Mouse (Mus musculus) hindbrain, embryonic 12.5 days (tissue): ENCODE results near the gene Ndufa13. TPM values are rescaled to one million over a fixed set of nuclear protein-coding genes. Genes with fewer than 3 reads are reported as not detected.

Experiments
- ATAC-seq: fragments of 200-750 bp; cut with Nextera tagmentation; 2 replicates; pipeline ENCODE4 v1.8.0; 2017; ENCODE audit warnings: moderate TSS enrichment; ENCODE audit not compliant: low FRiP score
- H3K27ac ChIP-seq: fragments of 300-500 bp; sonication (generic); 2 replicates; pipeline ENCODE4 v1.5.1; 2016; ENCODE audit warnings: mild to moderate bottlenecking
- H3K27me3 ChIP-seq: fragments of 300-500 bp; sonication (generic); 2 replicates; pipeline ENCODE4 v1.6.1; 2016; ENCODE audit warnings: mild to moderate bottlenecking
- H3K36me3 ChIP-seq: fragments of 300-500 bp; sonication (generic); 2 replicates; pipeline ENCODE4 v1.6.1; 2016; ENCODE audit warnings: mild to moderate bottlenecking
- H3K4me1 ChIP-seq: fragments of 300-500 bp; sonication (generic); 2 replicates; pipeline ENCODE4 v1.6.1; 2016
- H3K4me2 ChIP-seq: fragments of 300-500 bp; sonication (generic); replicated peaks from 2 replicates; pipeline ENCODE4 v1.6.1; 2016; ENCODE audit warnings: mild to moderate bottlenecking
- H3K4me3 ChIP-seq: fragments of 300-500 bp; sonication (generic); 2 replicates; pipeline ENCODE4 v1.5.1; 2016; ENCODE audit warnings: mild to moderate bottlenecking
- H3K9ac ChIP-seq: fragments of 300-500 bp; sonication (generic); 2 replicates; pipeline ENCODE4 v1.6.1; 2016; ENCODE audit warnings: mild to moderate bottlenecking, moderate library complexity
- H3K9me3 ChIP-seq: fragments of 300-500 bp; sonication (generic); replicated peaks from 2 replicates; pipeline ENCODE4 v1.6.1; 2016; ENCODE audit warnings: mild to moderate bottlenecking
- WGBS: fragments of 180-500 bp; shearing (Covaris S2); methylation state at CpG from one replicate; pipeline ENCODE4 v1.1.7; 2016; 5-methylcytosine and 5-hydroxymethylcytosine counted together
- polyA plus RNA-seq: library from polyadenylated mRNA; unstranded; fragments of >200 nt; fragmentation: Nextera tagmentation; extraction: Ambion mirVana; gene quantifications from 2 replicates; pipeline ENCODE4 v1.2.1, GENCODE M21; 2016

Ndufa13 gene
- polyA plus RNA-seq, 1 experiment from 2014 or later = 167 TPM

GRCm38 (mm10) chr8:69874654-69875053 is 27.7 kb downstream of the Ndufa13 start:
- Histone ChIP-seq H3K4me1 (no peaks in the 10 kb centered on the region), H3K9ac (no peak overlapping the region), H3K27me3 (peaks cover 33% of the 10 kb centered on the region), H3K27ac (no peak overlapping the region), H3K4me3 (no peak overlapping the region), H3K9me3 (no peaks in the 10 kb centered on the region), H3K4me2 (no peak overlapping the region), H3K36me3 (peaks cover 15% of the 10 kb centered on the region)
- 76% methylated on average over 13 of the region's 13 CpGs for WGBS
- ATAC-seq = no peak

- no peak overlapping the region for H3K4me2 ChIP-seq
- 12% methylated on average over 9 of the region's 9 CpGs for whole genome bisulfite sequencing
- H3K9ac ChIP-seq = no peak overlapping the region
- H3K4me1 ChIP-seq = no peaks in the 10 kb centered on the region
- no peak overlapping the region for H3K27ac ChIP-seq
- no peak overlapping the region for H3K4me3 ChIP-seq
- ATAC-seq = no peak
- no peaks in the 10 kb centered on the region for H3K9me3 ChIP-seq
- H3K27me3 ChIP-seq = peaks cover 28% of the 10 kb centered on the region
- H3K36me3 ChIP-seq = peaks cover 15% of the 10 kb centered on the region
Measured at GRCm38 (mm10) chr8:69874155-69874554, 28.2 kb downstream of the Ndufa13 start.

- Histone ChIP-seq H3K9ac (no peak overlapping the region), H3K9me3 (no peaks in the 10 kb centered on the region), H3K4me2 (no peak overlapping the region), H3K4me1 (no peaks in the 10 kb centered on the region), H3K36me3 (peaks cover 20% of the 10 kb centered on the region), H3K27me3 (0 out of 2 replicates have a peak, but pooled peaks cover 4% of the 10 kb centered on the region), H3K27ac (no peak overlapping the region), H3K4me3 (no peak overlapping the region)
- WGBS = 82% methylated on average over 6 of the region's 6 CpGs
- ATAC-seq = no peak
Measured at GRCm38 (mm10) chr8:69870907-69871306, 31.5 kb downstream of the Ndufa13 start.

GRCm38 (mm10) chr8:69870003-69870765 is 32.2 kb downstream of the Ndufa13 start:
- no peak for ATAC-seq
- Histone ChIP-seq H3K4me1 (no peaks in the 10 kb centered on the region), H3K27ac (no peak overlapping the region), H3K9ac (no peak overlapping the region), H3K4me3 (no peak overlapping the region), H3K27me3 (no peaks in the 10 kb centered on the region), H3K4me2 (no peak overlapping the region), H3K36me3 (peaks cover 25% of the 10 kb centered on the region), H3K9me3 (no peaks in the 10 kb centered on the region)
- 85% methylated on average over 11 of the region's 11 CpGs for WGBS

GRCm38 (mm10) chr8:69867696-69868326 is 34.5 kb downstream of the Ndufa13 start:
- no peaks in the 10 kb centered on the region for H3K9me3 ChIP-seq
- H3K4me1 ChIP-seq = no peaks in the 10 kb centered on the region
- no peak overlapping the region for H3K4me2 ChIP-seq
- H3K27ac ChIP-seq = no peak overlapping the region
- H3K4me3 ChIP-seq = no peak overlapping the region
- peaks cover 35% of the 10 kb centered on the region for H3K36me3 ChIP-seq
- H3K27me3 ChIP-seq = no peaks in the 10 kb centered on the region
- ATAC-seq = no peak
- H3K9ac ChIP-seq = no peak overlapping the region
- WGBS = 67% methylated on average over 5 of the region's 5 CpGs

- no peak overlapping the region for H3K27ac ChIP-seq
- no peak overlapping the region for H3K4me3 ChIP-seq
- no peak for ATAC-seq
- peaks cover 34% of the 10 kb centered on the region for H3K36me3 ChIP-seq
- no peaks in the 10 kb centered on the region for H3K27me3 ChIP-seq
- WGBS = 77% methylated on average over 5 of the region's 5 CpGs
- no peak overlapping the region for H3K4me2 ChIP-seq
- no peaks in the 10 kb centered on the region for H3K4me1 ChIP-seq
- no peaks in the 10 kb centered on the region for H3K9me3 ChIP-seq
- H3K9ac ChIP-seq = no peak overlapping the region
Measured at GRCm38 (mm10) chr8:69864180-69864579, 38.2 kb downstream of the Ndufa13 start.

- H3K9me3 ChIP-seq = no peaks in the 10 kb centered on the region
- H3K27ac ChIP-seq = no peak overlapping the region
- H3K4me3 ChIP-seq = no peak overlapping the region
- H3K4me2 ChIP-seq = no peak overlapping the region
- H3K9ac ChIP-seq = no peak overlapping the region
- H3K4me1 ChIP-seq = no peaks in the 10 kb centered on the region
- no peaks in the 10 kb centered on the region for H3K27me3 ChIP-seq
- ATAC-seq = no peak
- H3K36me3 ChIP-seq = peaks cover 38% of the 10 kb centered on the region
- 93% methylated on average over 5 of the region's 5 CpGs for WGBS
Measured at GRCm38 (mm10) chr8:69863387-69864020, 38.9 kb downstream of the Ndufa13 start.

- Histone ChIP-seq H3K9ac (no peak overlapping the region), H3K27ac (no peak overlapping the region), H3K36me3 (peaks cover 37% of the 10 kb centered on the region), H3K4me2 (no peak overlapping the region), H3K27me3 (no peaks in the 10 kb centered on the region), H3K4me1 (no peaks in the 10 kb centered on the region), H3K4me3 (no peak overlapping the region), H3K9me3 (no peaks in the 10 kb centered on the region)
- 56% methylated on average over 2 of the region's 2 CpGs for WGBS
- no peak for ATAC-seq
Measured at GRCm38 (mm10) chr8:69861251-69861650, 41.1 kb downstream of the Ndufa13 start.

- Histone ChIP-seq H3K4me1 (no peaks in the 10 kb centered on the region), H3K9me3 (no peaks in the 10 kb centered on the region), H3K9ac (no peak overlapping the region), H3K36me3 (peaks cover 33% of the 10 kb centered on the region), H3K27ac (no peak overlapping the region), H3K27me3 (no peaks in the 10 kb centered on the region), H3K4me2 (no peak overlapping the region), H3K4me3 (no peak overlapping the region)
- ATAC-seq = no peak
- 59% methylated on average over 4 of the region's 4 CpGs for WGBS
Measured at GRCm38 (mm10) chr8:69860807-69861206, 41.6 kb downstream of the Ndufa13 start.

- Histone ChIP-seq H3K9me3 (no peaks in the 10 kb centered on the region), H3K9ac (no peak overlapping the region), H3K4me1 (no peaks in the 10 kb centered on the region), H3K4me2 (no peak overlapping the region), H3K4me3 (no peak overlapping the region), H3K27me3 (no peaks in the 10 kb centered on the region), H3K27ac (no peak overlapping the region), H3K36me3 (peaks cover 13% of the 10 kb centered on the region)
- WGBS = 93% methylated on average over 10 of the region's 10 CpGs
- ATAC-seq = no peak
Measured at GRCm38 (mm10) chr8:69853869-69854268, 48.5 kb downstream of the Ndufa13 start.

- Histone ChIP-seq H3K36me3 (peaks cover 15% of the 10 kb centered on the region), H3K4me3 (no peak overlapping the region), H3K27me3 (no peaks in the 10 kb centered on the region), H3K9ac (no peak overlapping the region), H3K4me1 (no peaks in the 10 kb centered on the region), H3K27ac (no peak overlapping the region), H3K9me3 (no peaks in the 10 kb centered on the region), H3K4me2 (no peak overlapping the region)
- 85% methylated on average over 7 of the region's 7 CpGs for WGBS
- ATAC-seq = no peak
Measured at GRCm38 (mm10) chr8:69850926-69851506, 51.3 kb downstream of the Ndufa13 start.

GRCm38 (mm10) chr8:69849899-69850298 is 52.5 kb downstream of the Ndufa13 start:
- no peak overlapping the region for H3K4me2 ChIP-seq
- H3K36me3 ChIP-seq = peaks cover 15% of the 10 kb centered on the region
- H3K9ac ChIP-seq = no peak overlapping the region
- no peaks in the 10 kb centered on the region for H3K4me1 ChIP-seq
- ATAC-seq = no peak
- H3K27ac ChIP-seq = no peak overlapping the region
- no peaks in the 10 kb centered on the region for H3K27me3 ChIP-seq
- no peak overlapping the region for H3K4me3 ChIP-seq
- WGBS = 43% methylated on average over 3 of the region's 3 CpGs
- no peaks in the 10 kb centered on the region for H3K9me3 ChIP-seq
